Mouse (Mus musculus): ENCODE data around the gene Sema3a.
"Not testable (repeated sequence)": the region's sequence is repeated elsewhere in the genome, so short reads cannot be mapped to it uniquely, and the experiment has no call there.

The Sema3a gene

DNA sequence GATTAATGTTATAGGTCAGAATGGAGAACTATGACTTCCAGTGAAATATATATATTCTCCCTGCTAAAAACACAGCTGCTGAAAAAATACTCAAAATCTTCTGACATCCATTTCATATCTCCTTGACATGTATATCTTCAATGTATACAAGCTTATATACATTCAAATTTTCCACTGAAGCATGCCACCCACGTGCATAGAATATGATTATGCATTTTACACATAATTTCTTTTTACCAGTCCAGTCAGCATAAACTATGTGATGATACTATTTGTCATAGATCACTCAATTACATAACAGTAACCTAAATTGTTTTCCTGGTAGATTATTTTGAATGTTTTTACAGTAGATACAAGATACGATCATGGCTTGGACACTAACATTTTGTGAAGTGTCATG is 306.6 kb downstream of the Sema3a start:
- no peak for DNase-seq

DNA sequence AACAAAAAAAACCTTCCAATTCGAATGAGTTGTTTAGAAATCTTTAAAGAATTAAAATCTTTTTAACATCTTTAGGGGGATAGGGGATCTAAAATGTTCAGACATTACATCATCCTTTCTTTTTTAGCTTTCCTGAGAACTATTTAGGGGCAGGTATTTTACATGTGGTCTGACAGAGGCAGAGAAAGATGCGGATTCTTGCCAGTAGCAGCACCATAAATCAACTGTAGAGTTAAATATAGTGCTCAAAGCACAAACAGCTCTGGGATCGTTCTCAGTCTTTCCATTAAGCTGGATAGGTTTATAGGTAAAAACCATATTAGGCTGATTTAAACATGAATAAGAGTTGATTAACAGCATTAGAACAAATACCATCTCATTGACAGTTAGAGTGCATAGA is 307.4 kb downstream of the Sema3a start:
- no peak for DNase-seq

GRCm38 (mm10) chr5:13433303-13433702 is 308.1 kb downstream of the Sema3a start:
- no peak for DNase-seq

- DNase-seq, result no peak
Observed at GRCm38 (mm10) chr5:13441112-13441511, 315.9 kb downstream of the Sema3a start.

GRCm38 (mm10) chr5:13460182-13461001 is 335.2 kb downstream of the Sema3a start:
- DNase-seq, result no peak

DNA sequence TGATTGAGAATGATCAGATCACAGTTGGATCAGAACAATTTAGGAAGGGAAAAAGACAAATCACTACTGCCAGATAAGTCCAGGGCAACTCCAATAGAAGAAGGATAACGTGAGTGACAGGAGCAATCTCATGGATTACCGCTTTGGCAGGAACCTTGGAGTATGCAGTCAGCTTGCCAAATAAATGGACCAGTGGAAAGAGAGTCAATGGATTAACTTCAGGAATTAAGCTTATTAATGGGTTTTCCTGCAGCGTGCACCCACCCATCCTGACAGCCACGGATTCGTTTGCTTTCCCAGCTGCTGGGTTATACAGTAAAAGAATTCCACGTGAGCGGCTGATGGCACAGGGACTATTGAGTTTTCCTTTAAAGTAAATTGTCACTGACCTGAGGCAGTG is 343.6 kb downstream of the Sema3a start:
- DNase-seq, result no peak

GRCm38 (mm10) chr5:13469401-13469800 is 344.2 kb downstream of the Sema3a start:
- DNase-seq, result no peak

- no peak for DNase-seq
Observed at GRCm38 (mm10) chr5:13470057-13470905, 345.1 kb downstream of the Sema3a start.

DNA sequence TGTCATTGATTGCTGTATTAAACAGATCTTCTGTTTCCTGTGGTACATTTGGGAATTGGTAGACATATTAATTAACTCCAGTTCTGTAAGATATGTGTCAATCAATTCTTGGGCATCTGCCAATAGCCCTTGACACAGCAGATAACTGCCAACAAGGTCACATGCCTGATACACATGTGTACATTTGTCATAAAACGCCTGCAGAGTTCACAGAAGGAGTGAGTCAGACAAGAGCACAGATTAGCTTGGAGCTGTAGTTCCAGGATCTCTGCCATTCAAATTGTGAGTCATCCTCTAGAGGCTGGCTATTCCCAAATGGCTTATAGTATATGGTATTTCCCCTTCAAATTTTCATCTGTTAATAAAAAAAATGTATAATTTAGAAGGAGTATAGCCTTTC is 352.4 kb downstream of the Sema3a start:
- DNase-seq, result no peak

GRCm38 (mm10) chr5:13488671-13489070 is 363.5 kb downstream of the Sema3a start:
- no peak for DNase-seq

GRCm38 (mm10) chr5:13495967-13496366 is 370.8 kb downstream of the Sema3a start:
- DNase-seq, result not testable (repeated sequence)

DNA sequence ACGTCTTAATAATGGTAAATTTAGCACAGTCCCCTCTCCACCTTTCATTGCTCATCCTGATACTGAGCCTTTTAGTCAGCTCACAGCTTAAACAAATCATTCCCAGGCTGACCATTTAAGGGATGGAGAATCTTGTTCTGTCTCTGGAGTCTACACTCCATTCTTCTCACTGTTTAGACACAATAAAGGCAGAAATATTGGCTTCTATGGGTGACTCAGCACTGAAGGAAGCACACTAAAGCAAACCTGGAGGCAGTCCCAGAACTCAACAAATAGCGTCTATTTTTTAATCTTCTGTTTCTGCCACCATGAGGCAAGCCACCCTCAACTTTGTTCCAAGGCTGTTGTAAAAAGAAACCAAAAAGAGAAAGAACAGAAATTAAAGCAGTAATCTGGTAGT is 374.6 kb downstream of the Sema3a start:
- DNase-seq, result no peak

DNA sequence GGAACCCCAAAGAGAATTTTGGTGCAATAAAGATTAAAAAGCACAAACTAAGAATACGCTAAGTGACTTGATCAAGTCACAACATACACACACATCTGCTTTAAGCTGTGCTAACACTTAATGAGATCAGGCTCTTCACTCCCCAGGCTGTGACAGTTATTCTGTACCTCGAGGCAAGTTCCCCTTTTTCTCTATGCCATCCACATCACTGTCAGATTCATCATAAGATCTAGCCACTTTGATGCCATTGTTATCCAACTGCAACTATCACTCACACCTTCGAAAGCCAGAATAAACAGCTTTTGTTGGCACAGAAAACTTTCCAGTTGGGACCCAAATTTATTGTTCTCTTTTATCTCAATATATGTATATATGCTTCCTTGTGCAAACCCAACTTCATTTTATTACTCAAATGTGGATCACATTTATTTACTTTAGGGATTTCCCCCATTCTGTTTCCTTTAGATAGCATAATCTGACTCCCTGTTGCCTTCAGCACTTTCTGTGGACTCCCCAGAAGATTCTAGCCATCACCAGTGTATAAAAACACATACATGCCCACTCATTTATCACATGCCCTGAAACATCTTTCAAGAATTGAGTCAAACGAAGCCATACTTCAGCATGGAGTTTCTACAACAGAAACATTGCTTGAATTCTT is 380.8 kb downstream of the Sema3a start:
- no peak for DNase-seq

- DNase-seq, result no peak
Observed at GRCm38 (mm10) chr5:13509163-13509562, 383.9 kb downstream of the Sema3a start.

- no peak for DNase-seq
Observed at GRCm38 (mm10) chr5:13517018-13517417, 391.8 kb downstream of the Sema3a start.

DNA sequence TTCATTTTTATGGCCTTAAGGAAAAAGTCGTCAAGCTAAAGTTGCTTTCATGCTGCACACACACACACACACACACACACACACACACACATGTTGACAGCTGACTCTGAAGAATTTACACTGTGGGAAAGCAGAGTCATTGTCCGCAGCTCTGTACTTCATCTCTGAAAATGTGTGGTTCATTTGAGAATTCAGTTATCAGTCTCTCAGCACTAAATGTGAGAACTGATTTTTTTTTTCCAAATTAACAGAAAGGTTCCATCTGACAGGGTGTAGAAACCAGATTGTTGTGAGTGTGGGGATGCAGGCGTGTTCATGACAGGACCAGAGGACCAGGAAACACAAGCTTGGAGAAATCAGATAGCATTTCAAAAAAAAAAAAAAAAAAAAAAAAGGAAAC is 400.4 kb downstream of the Sema3a start:
- no peak for DNase-seq

- DNase-seq, result no peak
Observed at GRCm38 (mm10) chr5:13527037-13527464, 401.8 kb downstream of the Sema3a start.

DNA sequence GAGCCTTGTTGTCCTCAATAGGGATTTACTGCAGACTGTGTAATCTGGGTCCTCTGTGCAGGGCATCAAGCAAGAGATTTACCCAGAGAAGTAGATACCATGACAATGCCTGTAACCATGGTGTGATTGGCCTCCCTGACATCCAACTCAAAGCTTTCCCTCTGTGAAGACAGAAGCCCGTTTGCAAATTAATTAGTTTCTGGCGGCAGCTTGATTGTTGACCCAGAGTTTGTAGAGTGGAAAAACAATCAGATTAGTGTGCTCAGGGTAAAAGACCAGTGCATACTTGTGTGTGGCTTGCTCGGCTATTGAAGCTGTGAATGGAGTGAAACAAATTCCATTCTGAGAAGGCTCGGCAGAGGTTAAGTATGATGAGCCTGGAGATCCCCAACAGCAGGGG is 404.0 kb downstream of the Sema3a start:
- no peak for DNase-seq

- no peak for DNase-seq
Observed at GRCm38 (mm10) chr5:13547472-13548209, 422.4 kb downstream of the Sema3a start.

DNA sequence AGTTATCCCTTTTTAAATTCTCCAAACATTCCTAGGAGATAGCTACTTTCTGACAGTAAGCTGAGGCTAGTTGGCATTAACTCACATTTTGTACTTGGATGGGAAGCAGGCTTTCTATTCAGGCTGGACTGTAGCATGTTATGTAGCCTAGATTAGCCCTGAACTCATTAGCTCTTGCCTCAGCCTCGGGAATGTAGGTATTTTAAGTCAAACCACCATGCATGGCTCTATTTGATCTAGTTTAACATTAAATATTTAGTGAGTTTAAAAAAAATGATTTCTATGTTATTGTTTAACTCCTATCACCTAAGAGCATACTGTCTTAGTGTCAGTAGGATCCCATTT is 423.0 kb downstream of the Sema3a start:
- DNase-seq, result no peak

GRCm38 (mm10) chr5:13549080-13549479 is 423.9 kb downstream of the Sema3a start:
- DNase-seq, result no peak

GRCm38 (mm10) chr5:13550953-13551352 is 425.7 kb downstream of the Sema3a start:
- no peak for DNase-seq

DNA sequence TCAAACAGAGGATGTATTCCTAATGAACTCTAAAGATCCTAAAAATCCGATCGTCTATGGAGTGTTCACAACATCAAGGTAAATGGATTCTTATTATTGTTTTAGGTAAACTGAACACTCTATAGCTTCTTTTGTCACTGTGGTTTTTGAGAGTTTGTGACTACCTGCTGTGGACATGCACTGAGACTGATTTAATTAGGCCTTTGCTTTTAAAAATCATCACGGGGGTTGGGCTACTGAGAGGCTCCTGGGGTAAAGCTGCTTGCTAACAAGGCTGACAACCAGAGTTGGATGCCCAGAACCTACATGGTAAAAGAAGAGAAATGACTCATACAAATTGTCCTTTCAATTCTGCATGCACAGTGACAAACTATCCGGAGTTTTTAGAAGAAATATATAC is 432.0 kb downstream of the Sema3a start:
- no peak for DNase-seq

All from spleen, adult 18-20 months (tissue).